Mouse (Mus musculus): Measurements from ENCODE around the gene Brd3.

DNA sequence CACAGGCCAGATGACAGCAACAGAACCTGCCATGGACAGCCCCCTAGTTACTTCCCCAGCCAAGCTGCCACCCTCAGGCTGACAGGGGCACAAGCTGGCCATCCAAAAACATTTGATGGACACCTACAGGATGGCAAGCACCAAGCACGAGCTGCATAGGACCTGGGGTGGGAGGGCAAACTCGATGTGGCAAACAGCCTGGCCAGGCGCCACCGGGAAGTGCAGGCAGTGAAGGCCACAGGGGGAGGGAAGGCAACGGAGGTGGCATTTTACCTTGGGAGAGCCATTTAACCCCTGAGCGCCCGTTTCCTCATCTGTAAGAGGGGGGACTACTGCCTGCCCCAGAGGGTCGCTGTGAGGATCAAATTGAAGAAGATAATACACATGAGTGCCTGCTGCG is 46.8 kb downstream of the Brd3 start:
- no peak for TF ChIP-seq GATA1 (IDR thresholded peaks at IDR 0.05; ENCODE audit: low read length)
- TF ChIP-seq TAL1 (IDR thresholded peaks at IDR 0.05; ENCODE audit: low read length) = no peak
